Mouse (Mus musculus) naive thymus-derived CD4-positive, alpha-beta T cell, adult 2 months (primary cell): ENCODE data around the gene Atp9a.

Experiments
- DNase-seq: peaks from one replicate; pipeline ENCODE4 v3.0.0-alpha.2; 2011; ENCODE audit warnings: low read depth

Gene Atp9a

DNA sequence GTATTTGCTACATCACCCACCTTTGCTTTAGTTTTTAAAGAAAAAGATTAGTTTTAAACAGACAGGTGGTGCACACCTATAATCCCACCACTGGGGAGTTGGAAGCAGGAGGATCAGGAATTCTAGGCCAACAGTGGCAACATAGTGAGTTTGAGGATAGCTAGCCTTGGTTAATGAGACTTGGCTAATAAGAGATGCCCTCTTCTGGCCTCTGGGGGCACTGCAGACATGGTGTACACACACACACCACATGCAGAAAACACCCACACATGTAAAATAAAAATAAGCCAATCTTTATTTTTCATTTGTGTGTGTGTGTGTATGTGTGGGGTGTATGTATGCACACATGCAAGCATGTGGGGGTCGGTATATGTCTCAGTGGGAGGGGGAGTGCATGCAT is 3.4 kb downstream of the Atp9a start:
- DNase-seq = no peak

- no peak for DNase-seq
Measured at GRCm38 (mm10) chr2:168737878-168738277, 4.3 kb downstream of the Atp9a start.

GRCm38 (mm10) chr2:168734023-168734422 is 8.2 kb downstream of the Atp9a start:
- DNase-seq = no peak

- DNase-seq = no peak
Measured at GRCm38 (mm10) chr2:168731258-168731657, 11.0 kb downstream of the Atp9a start.

DNA sequence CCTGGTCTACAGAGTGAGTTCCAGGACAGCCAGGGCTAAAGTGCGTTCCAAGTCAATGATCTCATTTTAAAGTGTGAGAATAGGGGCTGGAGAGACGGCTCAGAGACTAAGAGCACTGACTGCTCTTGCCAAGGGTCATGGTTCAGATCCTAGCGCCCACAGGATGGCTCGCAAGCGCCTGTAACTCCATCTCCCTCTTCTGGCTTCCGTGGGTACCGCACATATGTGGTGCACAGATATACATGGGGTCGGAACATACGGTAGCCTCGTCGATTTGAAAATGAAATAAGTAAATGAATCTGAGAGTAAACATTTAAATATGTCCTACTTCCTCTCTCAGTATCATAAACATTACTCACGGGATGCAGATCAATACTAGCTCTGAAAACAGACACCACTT is 12.5 kb downstream of the Atp9a start:
- DNase-seq = no peak

GRCm38 (mm10) chr2:168728045-168728444 is 14.2 kb downstream of the Atp9a start:
- DNase-seq = no peak

- no peak for DNase-seq
Measured at GRCm38 (mm10) chr2:168726007-168726406, 16.2 kb downstream of the Atp9a start.

DNA sequence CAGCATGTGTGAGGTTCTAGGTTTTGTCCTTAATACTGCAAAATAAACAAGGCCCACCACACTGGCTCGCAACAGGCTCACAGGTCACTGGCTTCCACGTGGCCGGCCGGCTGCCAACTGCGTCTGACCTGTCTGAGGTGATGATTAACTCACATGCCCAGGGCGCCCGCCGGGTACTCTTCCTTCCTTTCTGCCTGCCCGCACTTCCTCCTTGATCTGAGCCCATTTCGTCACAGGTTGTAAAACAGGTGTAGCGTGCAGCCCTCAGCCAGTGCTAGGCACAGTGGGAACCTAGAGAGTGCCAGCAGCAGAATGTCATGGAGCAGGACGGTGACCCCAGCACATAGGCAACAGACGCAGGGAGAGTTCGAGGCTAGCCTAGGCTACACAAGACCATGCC is 20.9 kb downstream of the Atp9a start:
- DNase-seq = no peak

- DNase-seq = no peak
Measured at GRCm38 (mm10) chr2:168719742-168720141, 22.5 kb downstream of the Atp9a start.

- no peak for DNase-seq
Measured at GRCm38 (mm10) chr2:168718735-168719134, 23.5 kb downstream of the Atp9a start.

GRCm38 (mm10) chr2:168718267-168718666 is 23.9 kb downstream of the Atp9a start:
- DNase-seq = no peak

DNA sequence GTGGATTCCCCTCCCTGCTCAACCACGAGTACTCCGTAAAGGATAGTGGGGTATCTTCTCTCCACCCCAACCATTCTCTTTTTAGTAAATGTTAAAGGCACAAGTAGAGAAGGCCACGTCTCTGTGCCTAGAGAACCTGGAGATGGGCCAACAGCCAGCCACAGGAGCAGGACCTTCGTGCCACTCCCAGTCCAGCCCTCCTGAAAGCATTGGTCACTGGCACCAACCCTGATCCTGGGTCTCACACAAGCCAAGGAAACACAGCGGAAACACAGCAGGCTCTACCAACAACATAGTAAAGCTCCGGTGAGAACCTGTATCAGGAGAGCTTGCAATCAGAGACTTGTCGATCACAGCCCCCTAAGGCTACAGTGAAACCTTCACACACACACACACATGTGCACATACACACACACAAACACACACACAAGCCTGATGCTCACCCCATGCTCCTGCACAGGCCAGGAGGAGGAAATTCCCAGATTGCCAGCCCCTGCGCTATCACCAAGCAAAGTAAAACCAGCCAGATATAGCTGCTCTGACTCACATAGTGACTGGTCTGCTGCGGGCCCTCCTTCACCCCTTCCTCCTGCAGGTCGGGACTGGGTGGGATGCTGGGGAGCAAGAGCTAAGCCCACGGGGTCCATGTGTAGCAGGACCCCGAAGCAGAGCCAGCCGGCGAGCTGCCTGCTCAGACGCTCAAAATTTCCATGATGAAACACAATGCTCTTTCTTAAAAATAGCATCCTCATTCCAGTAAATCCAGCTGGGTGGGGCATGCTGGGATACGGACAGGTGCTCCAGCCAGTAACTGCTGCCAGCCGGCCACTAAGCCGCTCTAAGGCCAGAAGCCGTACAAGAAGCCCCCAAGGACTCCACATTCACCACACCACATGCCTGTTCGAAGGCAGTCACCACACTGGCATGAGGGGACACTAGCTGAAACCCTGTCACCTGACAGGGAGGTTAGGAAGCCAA is 29.7 kb downstream of the Atp9a start:
- DNase-seq = no peak

- no peak for DNase-seq
Measured at GRCm38 (mm10) chr2:168710979-168711378, 31.2 kb downstream of the Atp9a start.

DNA sequence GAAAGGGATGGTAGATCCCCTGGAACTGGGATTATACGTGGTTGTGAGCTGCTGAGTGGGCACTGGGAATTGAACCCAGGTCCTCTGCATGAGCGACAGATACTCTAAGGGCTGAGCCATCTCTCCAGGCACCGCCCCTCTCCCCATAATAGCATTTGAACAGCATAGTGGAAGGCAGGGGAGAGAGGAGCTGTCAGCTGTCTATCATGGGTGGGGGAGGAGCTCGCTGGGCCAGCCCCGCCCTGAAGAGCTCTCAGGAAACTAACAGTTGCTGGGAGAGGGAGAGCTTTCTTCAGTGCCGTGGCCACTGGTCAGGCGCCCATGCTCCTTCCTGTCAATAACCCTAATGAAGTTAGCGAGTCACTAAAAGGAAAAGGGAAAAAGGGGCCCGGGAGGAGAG is 34.4 kb downstream of the Atp9a start:
- no peak for DNase-seq

DNA sequence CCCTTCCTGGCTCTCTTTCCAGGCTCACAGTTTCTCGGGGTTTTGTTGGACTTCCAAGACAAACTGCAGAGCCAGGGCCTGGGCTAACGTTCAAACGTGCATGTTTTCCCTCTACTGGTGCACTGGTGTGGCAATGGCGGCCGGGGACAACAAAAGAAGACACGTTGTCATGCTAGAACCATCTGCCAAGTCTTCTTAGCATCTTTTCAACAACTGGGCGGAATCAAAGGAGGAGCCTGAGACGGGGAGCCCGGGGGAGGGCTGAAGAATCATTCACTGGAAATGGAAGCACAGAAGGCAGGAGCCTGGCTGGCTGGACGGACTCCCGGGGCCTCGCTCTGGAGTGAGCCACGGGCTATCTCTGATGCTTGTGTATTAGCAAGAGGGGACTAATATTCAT is 39.9 kb downstream of the Atp9a start:
- no peak for DNase-seq

GRCm38 (mm10) chr2:168695027-168695403 is 47.2 kb downstream of the Atp9a start:
- no peak for DNase-seq

DNA sequence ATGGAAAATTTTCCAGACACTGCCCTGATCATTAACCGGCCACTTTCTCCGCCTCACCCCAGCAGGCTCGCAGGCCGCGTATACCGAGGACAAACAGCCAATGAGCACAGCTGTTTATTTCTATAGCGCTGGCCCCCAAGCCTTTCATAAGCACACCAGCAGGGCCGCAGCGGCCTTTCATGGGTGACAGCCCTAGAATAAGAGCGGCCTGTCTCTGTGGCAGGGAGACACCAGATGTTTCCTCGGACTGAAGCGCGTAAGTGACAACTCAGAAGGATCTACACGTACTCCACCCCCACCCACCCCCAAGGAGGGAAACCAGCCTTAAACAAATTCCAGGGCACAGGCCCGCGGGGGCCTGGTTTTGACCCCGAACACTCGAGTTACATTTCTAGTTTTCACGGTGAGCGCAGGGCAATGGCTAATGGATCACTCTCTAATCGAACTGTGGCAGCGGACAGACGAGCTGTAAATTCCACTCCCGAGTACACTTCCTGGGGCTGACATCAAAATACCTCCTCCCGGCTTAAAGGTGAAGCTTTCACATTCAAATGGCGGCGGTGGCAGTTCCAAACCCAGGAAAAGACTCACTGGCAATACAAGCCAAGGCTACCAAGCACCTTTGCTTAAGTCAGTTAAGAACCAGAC is 47.7 kb downstream of the Atp9a start:
- DNase-seq = no peak

GRCm38 (mm10) chr2:168691774-168692173 is 50.4 kb downstream of the Atp9a start:
- peak; percentile 38 for DNase-seq

- DNase-seq = no peak
Measured at GRCm38 (mm10) chr2:168687326-168687725, 54.9 kb downstream of the Atp9a start.

DNA sequence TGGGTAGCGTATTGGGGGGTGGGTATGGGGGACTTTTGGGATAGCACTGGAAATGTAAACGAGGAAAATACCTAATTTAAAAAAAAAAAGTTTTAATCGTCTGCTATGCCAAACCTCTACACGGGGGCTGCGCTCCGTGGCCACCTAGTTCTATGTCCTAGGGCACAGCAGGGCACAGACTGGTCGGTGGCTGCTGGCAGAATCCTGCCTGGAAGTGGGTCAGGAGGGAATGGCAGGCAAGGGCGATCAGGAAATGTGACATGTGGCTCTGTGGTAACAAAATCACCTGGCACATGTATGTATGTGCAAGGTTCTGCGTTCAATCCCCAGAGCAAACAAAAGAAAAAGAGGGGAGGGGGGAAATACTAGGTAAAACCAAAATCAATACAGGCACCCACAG is 56.3 kb downstream of the Atp9a start:
- DNase-seq = no peak

DNA sequence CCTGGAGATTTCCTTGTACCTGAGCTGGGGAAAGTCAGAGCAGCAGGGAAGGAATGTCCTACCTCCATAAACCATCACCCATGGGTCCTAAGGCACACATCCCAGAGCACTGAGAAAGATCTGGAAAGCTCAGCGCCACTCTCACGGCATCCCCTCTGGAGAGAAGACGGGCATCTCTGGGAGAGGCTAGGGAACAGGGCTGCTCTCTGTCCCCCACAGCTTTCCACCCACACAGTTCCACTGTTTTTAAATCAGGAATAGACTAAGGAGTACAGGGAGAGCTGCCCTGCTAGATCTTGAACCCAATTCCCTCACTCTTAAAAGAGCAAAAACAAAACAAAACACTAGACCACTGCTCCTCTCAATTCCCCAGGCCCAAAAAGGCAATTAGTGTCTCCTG is 57.5 kb downstream of the Atp9a start:
- DNase-seq = no peak

GRCm38 (mm10) chr2:168683520-168684150 is 58.6 kb downstream of the Atp9a start:
- DNase-seq = no peak

- no peak for DNase-seq
Measured at GRCm38 (mm10) chr2:168682721-168683120, 59.5 kb downstream of the Atp9a start.
